Mouse (Mus musculus): Measurements from ENCODE around the gene Prps1l1. TPM values are rescaled to one million over a fixed set of nuclear protein-coding genes. Genes with fewer than 3 reads are reported as not detected.

Gene Prps1l1
- polyA plus RNA-seq, 1 experiment from 2014 or later: not detected

DNA sequence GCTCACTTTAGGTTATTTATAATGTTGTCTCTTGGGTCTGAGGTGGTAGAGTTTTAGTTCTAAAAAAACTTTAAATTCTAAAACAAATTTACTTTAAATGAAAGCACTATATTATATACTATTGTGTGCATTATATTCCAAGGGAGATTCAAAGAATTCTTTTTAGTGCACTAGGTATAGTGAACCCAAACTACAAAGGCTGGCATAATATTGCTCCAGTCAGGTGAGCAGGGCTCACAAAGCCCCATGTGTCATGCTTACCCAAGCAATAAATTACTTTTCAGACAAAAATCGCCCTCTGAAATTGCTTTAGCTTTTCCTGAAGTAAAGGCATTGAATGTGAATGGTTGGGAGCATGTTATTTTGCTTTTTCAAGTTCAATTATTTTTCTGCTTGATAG lies 43.0 kb downstream of the Prps1l1 start:
- ATAC-seq (ENCODE audit: extremely low read depth, insufficient number of reproducible peaks, low FRiP score, low TSS enrichment): no peak
- H3K4me1 ChIP-seq: no peaks in the 10 kb centered on the region
- no peak overlapping the region for H3K4me3 ChIP-seq
- no peak overlapping the region for H3K27ac ChIP-seq (replicated peaks)
- H3K9ac ChIP-seq: no peak overlapping the region
- no peaks in the 10 kb centered on the region for H3K9me3 ChIP-seq
- H3K4me2 ChIP-seq: no peak overlapping the region
- H3K27me3 ChIP-seq (replicated peaks): no peaks in the 10 kb centered on the region
- H3K36me3 ChIP-seq: no peaks in the 10 kb centered on the region
- 63% methylated on average over 1 of the region's 1 CpGs for WGBS

Other genes with a start within 250 kb of the Prps1l1 start
- gene Hdac9, start 67.7 kb upstream of the Prps1l1 start, polyA plus RNA-seq (2015; fragmentation: Nextera tagmentation; extraction: Ambion mirVana): 25.3 and 29.0 TPM in 2 replicates
- gene Snx13, start 62.4 kb downstream of the Prps1l1 start, polyA plus RNA-seq (2015; fragmentation: Nextera tagmentation; extraction: Ambion mirVana): 24.5 and 28.7 TPM in 2 replicates

Measured in heart, embryonic 13.5 days (tissue).